Mouse (Mus musculus) heart, embryonic 13.5 days (tissue): ENCODE data around the gene Vps16. TPM values are rescaled to one million over a fixed set of nuclear protein-coding genes. Genes with fewer than 3 reads are reported as not detected.

Experiments used
- ATAC-seq: fragments of 200-750 bp; cut with Nextera tagmentation; 2 replicates; pipeline ENCODE4 v1.8.0; 2017; ENCODE audit warnings: moderate TSS enrichment; ENCODE audit not compliant: insufficient number of reproducible peaks, low FRiP score, low TSS enrichment; ENCODE audit errors: extremely low read depth
- H3K27ac ChIP-seq: fragments of 300-500 bp; sonication (generic); replicated peaks from 2 replicates; pipeline ENCODE4 v1.5.1; 2015; ENCODE audit warnings: moderate library complexity, mild to moderate bottlenecking, inconsistent platforms
- H3K27me3 ChIP-seq: fragments of 300-500 bp; sonication (generic); replicated peaks from 2 replicates; pipeline ENCODE4 v1.6.1; 2015; ENCODE audit warnings: mild to moderate bottlenecking, inconsistent platforms
- H3K36me3 ChIP-seq: fragments of 300-500 bp; sonication (generic); 2 replicates; pipeline ENCODE4 v1.6.1; 2015; ENCODE audit warnings: mild to moderate bottlenecking, inconsistent platforms
- H3K4me1 ChIP-seq: fragments of 300-500 bp; sonication (generic); 2 replicates; pipeline ENCODE4 v1.6.1; 2015; ENCODE audit warnings: inconsistent platforms
- H3K4me2 ChIP-seq: fragments of 300-500 bp; sonication (generic); 2 replicates; pipeline ENCODE4 v1.6.1; 2015; ENCODE audit warnings: inconsistent platforms, mild to moderate bottlenecking, moderate library complexity
- H3K4me3 ChIP-seq: fragments of 300-500 bp; sonication (generic); 2 replicates; pipeline ENCODE4 v1.5.1; 2015; ENCODE audit warnings: moderate library complexity, mild to moderate bottlenecking, inconsistent platforms
- H3K9ac ChIP-seq: fragments of 300-500 bp; sonication (generic); 2 replicates; pipeline ENCODE4 v1.6.1; 2015; ENCODE audit warnings: inconsistent platforms, mild to moderate bottlenecking, moderate library complexity
- H3K9me3 ChIP-seq: fragments of 300-500 bp; sonication (generic); 2 replicates; pipeline ENCODE4 v1.6.1; 2016; ENCODE audit warnings: inconsistent platforms
- WGBS: fragments of 180-500 bp; shearing (Covaris S2); methylation state at CpG from one replicate; pipeline ENCODE4 v1.1.7; 2015; ENCODE audit warnings: mixed read lengths; 5-methylcytosine and 5-hydroxymethylcytosine counted together
- polyA plus RNA-seq: library from polyadenylated mRNA; unstranded; fragments of >200 nt; fragmentation: Nextera tagmentation; extraction: Ambion mirVana; gene quantifications from 2 replicates; pipeline ENCODE4 v1.2.1, GENCODE M21; 2015

The Vps16 gene
- polyA plus RNA-seq, 1 experiment from 2014 or later, result 55.4 TPM

DNA sequence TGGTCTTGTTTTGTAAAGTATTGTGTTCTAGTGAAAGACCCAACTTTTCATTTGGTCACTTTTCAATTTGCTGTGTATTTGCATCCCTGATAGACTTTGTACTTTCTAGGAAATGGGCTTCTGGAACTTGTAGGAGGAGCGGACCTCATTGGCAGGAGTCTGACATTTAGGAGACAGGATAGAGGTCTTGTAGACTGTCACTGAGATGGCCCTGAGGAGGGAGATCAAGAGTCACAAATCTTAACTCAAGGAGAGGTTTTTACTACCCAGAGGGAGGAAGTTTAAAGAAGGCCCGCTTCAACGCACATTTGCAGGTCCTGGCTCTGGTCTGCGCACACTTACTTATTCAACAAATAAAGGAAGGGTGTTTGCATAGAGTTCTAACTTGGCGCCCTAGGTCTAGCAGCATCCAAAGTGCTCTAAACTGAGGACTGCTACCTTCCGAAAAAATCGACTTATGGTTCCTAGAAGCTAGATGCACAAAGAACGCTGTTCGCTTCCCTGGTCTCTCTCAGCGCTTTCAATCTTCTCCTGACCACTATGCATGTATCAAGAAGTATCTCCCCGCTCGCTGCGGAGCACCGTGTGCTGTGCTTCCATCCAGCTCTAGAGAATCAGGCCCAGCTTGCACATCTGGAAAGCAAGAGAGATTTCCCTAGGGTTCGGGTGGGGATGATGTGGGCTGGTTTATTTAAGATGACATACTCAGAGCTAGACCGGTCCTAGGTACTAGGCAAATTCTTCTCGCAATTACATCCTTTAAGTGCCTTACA, 25.1 kb downstream of the Vps16 start:
- ATAC-seq, result no peak
- H3K36me3 ChIP-seq, result peaks cover 10% of the 10 kb centered on the region
- H3K27me3 ChIP-seq, result peaks cover 6% of the 10 kb centered on the region
- WGBS, result 9% methylated on average over 17 of the region's 17 CpGs
- peaks cover 35% of the 10 kb centered on the region for H3K4me1 ChIP-seq
- peak overlapping the region; percentile 77 for H3K4me2 ChIP-seq
- H3K9ac ChIP-seq, result peak overlapping the region; percentile 93
- H3K9me3 ChIP-seq, result no peaks in the 10 kb centered on the region
- H3K4me3 ChIP-seq, result peak overlapping the region; percentile 86
- H3K27ac ChIP-seq, result no peak overlapping the region

DNA sequence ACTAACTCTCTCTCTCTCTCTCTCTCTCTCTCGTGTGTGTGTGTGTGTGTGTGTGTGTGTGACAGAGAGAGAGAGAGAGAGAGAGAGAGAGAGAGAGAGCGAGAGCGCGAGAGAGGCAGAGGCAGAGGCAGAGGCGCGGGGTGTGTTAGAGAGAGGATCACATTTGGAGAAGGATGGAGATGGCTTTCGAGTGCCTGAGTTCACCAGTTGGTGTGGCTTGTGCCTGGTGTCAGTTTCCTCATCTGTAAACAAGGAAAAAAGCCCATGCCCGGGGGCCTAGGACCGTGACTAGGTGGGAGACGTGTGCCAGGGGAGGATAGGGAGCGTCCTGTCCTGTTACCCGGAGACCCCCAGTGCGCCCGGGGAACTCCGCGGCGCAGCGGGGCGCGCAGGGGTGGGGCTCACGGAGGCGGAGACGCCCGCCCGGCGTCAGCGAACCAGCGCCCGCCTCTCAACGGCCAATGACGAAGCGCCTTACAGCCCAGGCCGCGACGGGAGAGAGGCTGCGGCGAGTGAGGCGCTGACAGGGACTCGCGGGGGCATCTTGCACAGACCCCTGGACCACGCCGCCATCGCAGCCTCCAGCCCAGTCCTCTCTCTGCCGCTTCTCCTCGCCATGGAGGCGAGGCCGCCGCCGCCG, 25.8 kb downstream of the Vps16 start, which contains the start of gene Ptpra:
TSS of gene Ptpra (plus strand) at position 485 of the 640 bp plus-strand sequence.
- Histone ChIP-seq H3K27me3 (peaks cover 6% of the 10 kb centered on the region), H3K36me3 (peaks cover 5% of the 10 kb centered on the region; the same call in 1 of the 2 replicates), H3K4me3 (peak within 1 kb of the TSS; percentile 86), H3K9me3 (no peaks in the 10 kb centered on the region), H3K27ac (peak within 1 kb of the TSS; percentile 86), H3K4me2 (peak within 1 kb of the TSS; percentile 77), H3K4me1 (peaks cover 41% of the 10 kb centered on the region), H3K9ac (peak within 1 kb of the TSS; percentile 93)
- WGBS, result 0% methylated on average over 50 of the region's 50 CpGs
- ATAC-seq, result peak; percentile 92

DNA sequence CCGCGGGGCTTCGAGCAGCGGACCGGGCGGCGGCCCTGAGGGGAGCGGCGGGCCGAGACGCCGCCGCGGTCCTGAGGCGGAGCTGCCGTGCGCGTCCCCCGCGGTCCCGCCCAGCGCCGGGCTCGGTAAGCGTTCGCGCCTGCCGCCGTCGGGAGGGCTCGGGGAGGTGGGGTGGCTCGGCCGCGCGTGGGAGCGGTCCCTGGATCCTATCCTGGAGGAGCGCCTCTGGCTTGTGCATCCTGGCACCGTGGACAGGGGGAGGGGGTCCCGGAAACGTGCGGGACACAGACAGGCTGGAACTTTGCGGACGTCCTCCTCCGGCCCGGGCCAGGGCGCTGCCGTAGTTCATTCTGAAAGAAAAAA, 26.3 kb downstream of the Vps16 start:
- under 1% methylated on average over 42 of the region's 47 CpGs for WGBS
- peak overlapping the region; percentile 86 for H3K4me3 ChIP-seq
- H3K9ac ChIP-seq, result peak overlapping the region; percentile 93
- peaks cover 41% of the 10 kb centered on the region for H3K4me1 ChIP-seq
- H3K9me3 ChIP-seq, result no peaks in the 10 kb centered on the region
- peak overlapping the region; percentile 77 for H3K4me2 ChIP-seq
- 0 out of 2 replicates have a peak, but pooled peaks cover under 1% of the 10 kb centered on the region for H3K36me3 ChIP-seq
- ATAC-seq, result peak; percentile 79
- H3K27ac ChIP-seq, result peak overlapping the region; percentile 86
- H3K27me3 ChIP-seq, result peaks cover 6% of the 10 kb centered on the region

DNA sequence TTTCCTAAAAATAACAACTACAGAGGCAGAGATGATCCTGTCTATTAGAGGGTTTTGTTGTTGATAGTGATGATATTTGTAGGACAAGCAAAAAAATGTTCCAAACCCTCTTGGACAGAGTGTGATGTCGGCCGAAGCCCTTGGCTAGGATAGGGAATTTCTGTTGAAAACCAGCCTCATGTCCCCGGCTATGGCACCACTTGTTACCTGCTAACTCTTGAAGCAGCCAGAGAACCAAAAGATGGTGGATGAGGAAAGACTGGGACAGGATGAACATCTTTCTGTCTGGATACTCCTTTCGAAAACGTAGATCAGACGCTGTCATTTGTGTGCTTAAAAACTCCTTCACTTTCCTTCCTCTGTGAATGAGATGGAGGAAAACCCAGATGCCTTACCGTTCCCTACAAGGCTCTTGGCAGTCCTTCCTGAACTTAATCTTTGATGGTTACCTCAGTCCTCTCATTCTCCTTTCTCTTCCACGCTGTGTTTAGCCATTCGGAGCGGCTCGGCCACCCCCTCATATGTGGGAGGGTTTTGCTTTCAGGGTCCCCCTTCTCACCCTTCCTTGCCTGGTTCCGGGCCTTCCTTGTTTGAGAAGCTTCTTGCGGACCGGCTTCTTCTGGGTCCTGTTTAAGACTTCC, 27.1 kb downstream of the Vps16 start:
- H3K27me3 ChIP-seq, result peaks cover 6% of the 10 kb centered on the region
- peak overlapping the region; percentile 86 for H3K4me3 ChIP-seq
- H3K9me3 ChIP-seq, result no peaks in the 10 kb centered on the region
- 59% methylated on average over 14 of the region's 14 CpGs for WGBS
- peak overlapping the region; percentile 93 for H3K9ac ChIP-seq
- no peaks in the 10 kb centered on the region for H3K36me3 ChIP-seq
- peak overlapping the region; percentile 77 for H3K4me2 ChIP-seq
- H3K27ac ChIP-seq, result no peak overlapping the region
- peaks cover 46% of the 10 kb centered on the region for H3K4me1 ChIP-seq
- ATAC-seq, result no peak

DNA sequence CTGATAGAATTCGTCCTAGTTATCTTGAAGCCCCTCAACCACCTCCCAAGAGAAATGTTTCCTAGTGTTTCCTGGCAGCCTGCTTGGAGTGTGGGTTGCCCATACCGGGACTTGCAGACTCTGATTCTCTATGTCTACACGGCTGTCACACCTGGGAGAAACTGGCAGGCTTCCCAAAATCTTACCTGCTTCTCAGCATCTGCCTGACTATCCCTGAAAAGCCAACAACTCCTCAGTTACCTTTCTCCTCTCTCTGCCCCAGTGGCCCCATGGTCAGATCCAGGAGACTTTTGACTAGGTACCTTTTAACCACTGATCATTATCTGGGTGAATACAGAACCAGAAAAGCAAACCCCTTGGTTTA, 27.6 kb downstream of the Vps16 start:
- H3K9me3 ChIP-seq, result no peaks in the 10 kb centered on the region
- peak overlapping the region; percentile 77 for H3K4me2 ChIP-seq
- peaks cover 49% of the 10 kb centered on the region for H3K4me1 ChIP-seq
- H3K9ac ChIP-seq, result peak overlapping the region; percentile 93
- H3K4me3 ChIP-seq, result peak overlapping the region; percentile 86
- no peak for ATAC-seq
- H3K36me3 ChIP-seq, result no peaks in the 10 kb centered on the region
- no peak overlapping the region for H3K27ac ChIP-seq
- peaks cover 6% of the 10 kb centered on the region for H3K27me3 ChIP-seq
- WGBS, result 55% methylated on average over 3 of the region's 3 CpGs

DNA sequence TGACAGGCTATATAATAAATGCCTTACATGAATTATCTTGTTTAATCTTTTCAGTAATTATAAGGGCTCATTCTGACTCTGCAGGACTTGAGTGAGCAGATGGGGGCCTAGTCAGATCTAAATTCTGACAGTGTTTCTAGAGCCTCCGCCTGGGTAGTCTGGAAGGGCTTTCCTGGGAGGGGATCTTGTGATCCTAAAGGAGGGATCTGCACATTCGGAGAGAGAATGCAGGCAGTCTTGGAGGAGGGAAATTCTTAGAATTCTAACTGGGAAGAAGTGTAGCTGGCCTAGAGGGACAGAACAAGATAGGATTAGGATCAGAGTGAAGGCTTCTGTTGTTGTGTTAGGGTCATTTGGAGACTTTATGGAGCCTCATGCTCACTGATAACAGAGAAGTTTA, 28.1 kb downstream of the Vps16 start:
- H3K27me3 ChIP-seq, result peaks cover 6% of the 10 kb centered on the region
- H3K36me3 ChIP-seq, result no peaks in the 10 kb centered on the region
- no peaks in the 10 kb centered on the region for H3K9me3 ChIP-seq
- no peak for ATAC-seq
- WGBS, result 45% methylated on average over 2 of the region's 2 CpGs
- H3K9ac ChIP-seq, result 0 out of 2 replicates have a peak overlapping the region, but pooled peaks have one; percentile 53
- H3K4me1 ChIP-seq, result peaks cover 54% of the 10 kb centered on the region
- H3K27ac ChIP-seq, result no peak overlapping the region
- peak overlapping the region; percentile 77; the same call in 1 of the 2 replicates for H3K4me2 ChIP-seq
- H3K4me3 ChIP-seq, result no peak overlapping the region

DNA sequence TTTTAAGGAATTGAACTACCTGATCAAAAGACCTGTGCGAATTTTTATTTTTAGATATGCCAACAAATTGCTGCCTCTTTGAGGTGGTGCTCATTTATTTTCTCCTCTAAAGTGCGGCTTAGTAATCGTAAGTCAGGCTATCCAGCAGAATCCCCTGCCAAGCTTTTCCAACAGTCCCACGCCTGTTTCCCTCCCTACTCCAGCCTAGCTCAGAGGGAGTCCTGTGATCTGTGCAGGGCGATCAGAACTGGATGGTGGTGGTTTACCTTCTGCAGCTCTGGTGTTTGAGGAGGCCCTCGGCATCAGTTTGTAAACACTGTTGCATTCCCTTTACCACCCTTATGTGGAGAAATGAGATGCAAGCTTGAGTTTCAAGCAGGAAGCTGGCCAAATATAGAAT, 29.3 kb downstream of the Vps16 start:
- ATAC-seq, result no peak
- 0 out of 2 replicates have a peak overlapping the region, but pooled peaks have one; percentile 16 for H3K4me2 ChIP-seq
- H3K27ac ChIP-seq, result no peak overlapping the region
- peaks cover 2% of the 10 kb centered on the region for H3K27me3 ChIP-seq
- WGBS, result 60% methylated on average over 6 of the region's 6 CpGs
- peaks cover 55% of the 10 kb centered on the region for H3K4me1 ChIP-seq
- H3K9me3 ChIP-seq, result no peaks in the 10 kb centered on the region
- peak overlapping the region; percentile 14; the same call in 1 of the 2 replicates for H3K9ac ChIP-seq
- H3K4me3 ChIP-seq, result no peak overlapping the region
- no peaks in the 10 kb centered on the region for H3K36me3 ChIP-seq

DNA sequence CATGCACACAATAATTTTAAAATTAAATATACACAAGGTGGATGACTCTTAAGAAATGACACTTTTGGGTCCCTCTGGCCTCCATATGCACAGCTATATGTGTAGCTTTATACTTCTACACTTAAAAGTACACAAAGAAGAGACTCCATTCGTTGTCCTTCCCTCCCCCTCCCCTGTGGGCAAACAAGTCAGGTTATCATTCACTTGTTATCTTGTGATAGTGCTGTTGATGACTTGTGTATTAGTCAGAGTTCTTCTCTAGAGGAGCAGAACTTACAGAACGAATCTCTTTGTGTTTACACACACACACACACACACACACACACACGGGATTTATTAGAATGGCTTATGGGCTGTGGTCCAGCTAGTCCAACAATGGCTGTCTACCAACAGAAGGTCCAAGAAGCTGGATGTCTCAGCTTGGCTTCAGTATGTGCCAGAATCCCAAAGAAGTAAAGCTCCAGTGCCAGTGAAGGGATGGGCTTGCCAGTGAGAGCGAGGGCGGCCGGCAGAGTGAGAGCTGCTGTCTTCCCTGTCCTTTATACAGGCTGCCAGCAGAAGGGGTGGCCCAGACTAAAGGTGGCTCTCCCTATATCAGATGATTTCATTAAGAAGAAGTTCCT, 30.7 kb downstream of the Vps16 start:
- no peaks in the 10 kb centered on the region for H3K36me3 ChIP-seq
- no peak overlapping the region for H3K4me2 ChIP-seq
- no peak for ATAC-seq
- peaks cover 53% of the 10 kb centered on the region for H3K4me1 ChIP-seq
- WGBS, result 66% methylated on average over 6 of the region's 6 CpGs
- H3K9ac ChIP-seq, result no peak overlapping the region
- H3K27me3 ChIP-seq, result no peaks in the 10 kb centered on the region
- H3K27ac ChIP-seq, result no peak overlapping the region
- no peak overlapping the region for H3K4me3 ChIP-seq
- H3K9me3 ChIP-seq, result no peaks in the 10 kb centered on the region

DNA sequence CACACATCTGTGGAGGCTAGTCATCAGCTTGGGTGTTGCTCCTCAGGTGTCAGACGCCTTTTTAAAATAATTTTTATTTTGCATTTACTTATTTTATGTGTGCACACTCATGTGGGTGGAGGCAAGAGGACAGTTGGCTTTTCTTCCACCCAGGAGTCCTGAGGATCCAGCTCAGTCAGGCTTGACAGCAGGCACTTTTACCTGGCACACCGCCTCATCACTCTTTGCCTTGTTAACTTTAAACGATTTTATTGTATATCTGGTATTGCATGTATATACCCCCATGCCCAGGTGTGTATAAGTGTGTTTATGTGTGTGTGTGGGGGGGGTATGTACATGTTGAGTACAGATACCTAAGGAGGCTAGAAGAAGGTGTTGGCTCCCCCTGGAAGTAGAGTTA, 33.7 kb downstream of the Vps16 start:
- WGBS, result 83% methylated on average over 3 of the region's 3 CpGs
- Histone ChIP-seq H3K9ac (no peak overlapping the region), H3K27me3 (no peaks in the 10 kb centered on the region), H3K27ac (no peak overlapping the region), H3K4me2 (no peak overlapping the region), H3K36me3 (peaks cover 4% of the 10 kb centered on the region; the same call in 1 of the 2 replicates), H3K4me1 (peaks cover 43% of the 10 kb centered on the region), H3K9me3 (no peaks in the 10 kb centered on the region), H3K4me3 (no peak overlapping the region)
- ATAC-seq, result no peak

DNA sequence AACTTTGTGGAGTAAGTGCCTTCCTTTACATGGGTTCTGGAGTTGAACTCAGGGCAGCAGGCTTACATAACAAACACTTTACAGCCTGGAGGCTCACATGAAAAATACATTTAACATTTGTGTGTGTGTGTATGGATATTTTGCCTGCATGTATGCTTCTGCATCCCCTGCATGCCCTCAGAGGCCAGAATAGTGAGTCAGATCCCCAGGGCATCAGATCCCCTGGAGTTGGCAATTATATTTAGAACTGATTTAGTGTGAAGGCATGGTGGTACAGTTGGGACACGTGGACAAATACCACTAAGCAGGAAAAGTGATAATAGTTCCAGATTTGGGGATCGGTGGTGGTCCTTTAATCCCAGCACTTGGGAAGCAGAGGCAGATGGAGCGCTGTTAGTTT, 35.4 kb downstream of the Vps16 start:
- ATAC-seq, result no peak
- no peak overlapping the region for H3K4me2 ChIP-seq
- H3K4me3 ChIP-seq, result no peak overlapping the region
- H3K27ac ChIP-seq, result no peak overlapping the region
- WGBS, result 64% methylated on average over 3 of the region's 3 CpGs
- H3K4me1 ChIP-seq, result peaks cover 33% of the 10 kb centered on the region
- H3K9ac ChIP-seq, result no peak overlapping the region
- H3K27me3 ChIP-seq, result no peaks in the 10 kb centered on the region
- no peaks in the 10 kb centered on the region for H3K9me3 ChIP-seq
- peaks cover 7% of the 10 kb centered on the region; the same call in 1 of the 2 replicates for H3K36me3 ChIP-seq
